Mouse (Mus musculus) embryonic facial prominence, embryonic 14.5 days (tissue): ENCODE results near the gene Fn1. TPM values are rescaled to one million over a fixed set of nuclear protein-coding genes. Genes with fewer than 3 reads are reported as not detected.

Source experiments
- ATAC-seq: fragments of 200-750 bp; cut with Nextera tagmentation; 2 replicates; pipeline ENCODE4 v1.8.0; 2017; ENCODE audit warnings: low read depth, moderate number of reproducible peaks, moderate TSS enrichment
- DNase-seq: peaks from one replicate; pipeline ENCODE4 v3.0.0-alpha.2; 2015; ENCODE audit warnings: low spot score
- H3K27ac ChIP-seq: fragments of 300-500 bp; sonication (generic); replicated peaks from 2 replicates; pipeline ENCODE4 v1.5.1; 2014; ENCODE audit warnings: low read depth, mild to moderate bottlenecking, low read length, moderate library complexity
- H3K27me3 ChIP-seq: fragments of 300-500 bp; sonication (generic); replicated peaks from 2 replicates; pipeline ENCODE4 v1.6.1; 2014; ENCODE audit warnings: low read length; ENCODE audit not compliant: control insufficient read depth, insufficient read depth
- H3K36me3 ChIP-seq: fragments of 300-500 bp; sonication (generic); 2 replicates; pipeline ENCODE4 v1.6.1; 2014; ENCODE audit warnings: low read length, mixed read lengths; ENCODE audit not compliant: control insufficient read depth, insufficient read depth
- H3K4me1 ChIP-seq: fragments of 300-500 bp; sonication (generic); 2 replicates; pipeline ENCODE4 v1.6.1; 2014; ENCODE audit warnings: antibody characterized with exemption, low read length; ENCODE audit not compliant: control insufficient read depth, insufficient read depth
- H3K4me2 ChIP-seq: fragments of 300-500 bp; sonication (generic); 2 replicates; pipeline ENCODE4 v1.6.1; 2014; ENCODE audit warnings: low read depth, mild to moderate bottlenecking, low read length, moderate library complexity, mixed read lengths
- H3K4me3 ChIP-seq: fragments of 300-500 bp; sonication (generic); 2 replicates; pipeline ENCODE4 v1.5.1; 2014; ENCODE audit warnings: low read depth, mild to moderate bottlenecking, low read length
- H3K9ac ChIP-seq: fragments of 300-500 bp; sonication (generic); 2 replicates; pipeline ENCODE4 v1.6.1; 2014; ENCODE audit warnings: low read depth, mild to moderate bottlenecking, low read length, moderate library complexity, mixed read lengths
- H3K9me3 ChIP-seq: fragments of 300-500 bp; sonication (generic); 2 replicates; pipeline ENCODE4 v1.6.1; 2016; ENCODE audit warnings: low read length; ENCODE audit not compliant: control insufficient read depth
- WGBS: fragments of 180-500 bp; shearing (Covaris S2); extraction: QIAGEN DNeasy Blood & Tissue Kit; methylation state at CpG from one replicate; pipeline ENCODE4 v1.1.7; 2014; 5-methylcytosine and 5-hydroxymethylcytosine counted together
- polyA plus RNA-seq: library from polyadenylated mRNA; unstranded; fragments of >200 nt; fragmentation: Nextera tagmentation; extraction: Ambion mirVana; gene quantifications from 2 replicates; pipeline ENCODE4 v1.2.1, GENCODE M21; 2014

The Fn1 gene
- polyA plus RNA-seq, 1 experiment from 2014 or later, result 277 TPM

DNA sequence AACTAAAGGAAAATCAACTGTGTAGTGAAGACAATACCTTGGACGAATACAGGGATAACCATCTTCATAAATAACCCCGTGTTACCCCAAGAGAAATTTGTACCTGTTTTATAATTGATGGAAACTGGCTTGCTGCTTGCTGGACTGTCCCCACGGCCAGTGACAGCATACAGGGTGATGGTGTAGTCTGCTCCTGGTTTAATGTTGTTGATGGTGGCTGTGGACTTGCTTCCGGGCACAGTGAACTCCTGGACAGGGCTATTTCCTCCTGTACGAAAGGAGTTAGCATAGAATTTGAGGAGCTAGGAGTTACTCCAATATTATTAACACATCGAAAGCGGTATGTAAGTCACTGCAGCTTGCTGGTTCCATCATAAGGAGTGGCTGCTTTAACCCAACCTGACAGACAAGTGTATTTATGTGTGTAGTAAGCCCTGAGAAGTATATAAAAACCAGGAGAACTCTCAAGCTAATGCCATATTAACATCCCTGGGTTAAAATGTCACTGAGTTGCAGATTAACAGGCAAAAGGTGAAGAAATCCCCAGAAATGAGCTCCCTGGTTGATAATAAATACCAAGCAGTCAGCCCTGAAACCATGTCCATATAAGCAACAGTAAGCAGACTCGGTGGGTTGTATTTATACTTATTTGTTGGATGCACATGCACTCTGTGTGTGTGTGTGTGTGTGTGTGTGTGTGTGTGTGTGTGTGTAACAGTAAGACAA, 46.2 kb downstream of the Fn1 start:
- no peak for DNase-seq
- Histone ChIP-seq H3K9me3 (no peaks in the 10 kb centered on the region), H3K4me2 (no peak overlapping the region), H3K9ac (no peak overlapping the region), H3K4me3 (no peak overlapping the region), H3K36me3 (peaks cover 96% of the 10 kb centered on the region), H3K27me3 (no peaks in the 10 kb centered on the region), H3K27ac (no peak overlapping the region), H3K4me1 (no peaks in the 10 kb centered on the region)
- no peak for ATAC-seq
- 94% methylated on average over 8 of the region's 8 CpGs for WGBS

DNA sequence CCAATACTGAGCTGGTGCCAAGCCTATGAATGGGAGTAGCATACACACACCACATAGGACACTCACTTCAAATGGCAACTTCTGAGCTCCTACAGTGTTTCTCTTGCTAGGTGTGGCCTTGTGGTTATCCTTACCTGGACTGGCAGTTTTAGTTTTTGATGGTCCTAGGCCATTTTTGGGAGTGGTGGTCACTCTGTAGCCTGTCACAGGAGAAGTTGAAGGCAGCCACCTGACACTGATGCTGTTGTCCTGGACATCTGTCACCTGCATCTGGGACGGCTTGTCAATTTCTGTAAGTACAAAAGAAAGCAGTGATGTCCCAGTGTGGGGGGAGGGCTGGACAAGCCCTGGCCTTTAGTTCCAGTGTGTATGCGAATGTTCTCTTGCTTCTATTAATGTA, 47.2 kb downstream of the Fn1 start:
- Histone ChIP-seq H3K4me2 (no peak overlapping the region), H3K36me3 (peaks cover 96% of the 10 kb centered on the region), H3K9me3 (no peaks in the 10 kb centered on the region), H3K27ac (no peak overlapping the region), H3K4me1 (no peaks in the 10 kb centered on the region), H3K9ac (no peak overlapping the region), H3K27me3 (no peaks in the 10 kb centered on the region), H3K4me3 (no peak overlapping the region)
- ATAC-seq (no peak), DNase-seq (no peak)
- WGBS, result 86% methylated on average over 2 of the region's 2 CpGs

DNA sequence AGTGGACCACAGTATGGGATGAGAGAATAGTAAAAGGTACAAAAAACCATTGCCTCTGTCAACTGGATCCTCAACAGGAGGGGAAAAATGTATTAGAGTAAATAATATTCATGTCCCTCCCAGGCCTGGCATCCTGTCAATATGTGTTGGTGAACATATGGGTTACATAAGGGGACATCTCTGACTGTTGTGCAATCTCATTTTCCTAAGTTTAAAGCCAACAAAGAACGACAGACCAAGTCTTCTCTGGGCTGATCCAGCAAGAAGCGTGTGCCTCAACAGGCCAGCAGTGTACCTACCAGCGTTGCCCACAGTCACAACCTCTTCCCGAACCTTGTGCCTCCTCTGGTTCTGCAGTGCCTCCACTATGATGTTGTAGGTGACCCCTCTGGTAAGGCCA, 57.6 kb downstream of the Fn1 start:
- Histone ChIP-seq H3K4me2 (no peak overlapping the region), H3K9ac (no peak overlapping the region), H3K4me3 (no peak overlapping the region), H3K27me3 (no peaks in the 10 kb centered on the region), H3K27ac (no peak overlapping the region), H3K36me3 (peaks cover 95% of the 10 kb centered on the region), H3K4me1 (no peaks in the 10 kb centered on the region), H3K9me3 (no peaks in the 10 kb centered on the region)
- no peak for DNase-seq
- WGBS, result 95% methylated on average over 4 of the region's 4 CpGs
- ATAC-seq, result no peak

DNA sequence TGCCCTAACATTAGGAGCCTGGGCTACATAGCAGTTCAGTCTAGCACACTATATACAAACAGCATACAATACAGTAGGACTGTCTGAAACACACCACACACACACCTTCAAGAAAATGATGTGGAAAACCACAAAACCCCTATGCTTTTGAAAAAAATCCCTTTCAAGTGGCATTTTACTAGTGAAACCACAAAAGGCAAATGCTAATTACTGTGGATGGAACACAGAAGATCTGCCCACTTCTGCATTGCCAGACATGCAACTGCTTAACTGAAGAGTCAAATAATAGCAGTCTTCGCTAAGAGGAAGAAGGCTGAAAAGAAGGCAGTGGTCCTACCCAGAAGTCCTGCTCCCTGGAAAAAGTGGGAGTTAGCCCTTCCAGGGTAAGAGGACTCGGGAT, 58.7 kb downstream of the Fn1 start:
- Histone ChIP-seq H3K4me3 (no peak overlapping the region), H3K9me3 (no peaks in the 10 kb centered on the region), H3K27ac (no peak overlapping the region), H3K4me2 (no peak overlapping the region), H3K9ac (no peak overlapping the region), H3K27me3 (no peaks in the 10 kb centered on the region), H3K4me1 (no peaks in the 10 kb centered on the region), H3K36me3 (peaks cover 96% of the 10 kb centered on the region)
- ATAC-seq (no peak), DNase-seq (no peak)
- WGBS, result 78% methylated on average over 2 of the region's 2 CpGs

DNA sequence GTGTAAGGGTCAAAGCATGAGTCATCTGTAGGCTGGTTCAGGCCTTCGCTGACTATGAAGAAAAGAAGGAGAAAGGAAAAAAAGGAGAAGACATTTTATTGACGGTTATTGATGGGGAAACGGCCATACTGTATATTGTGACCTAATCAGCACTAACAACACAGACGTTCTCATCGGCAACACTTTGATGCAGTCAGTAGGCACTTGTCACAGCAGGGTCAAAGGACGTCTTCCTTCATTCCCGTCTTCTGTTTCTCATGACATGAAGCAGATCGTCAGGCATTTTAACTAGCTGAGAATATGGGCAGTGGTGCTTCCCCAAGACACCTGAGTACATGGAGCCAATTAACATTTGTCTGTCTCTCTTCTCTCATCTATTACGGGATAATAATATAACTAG, 59.8 kb downstream of the Fn1 start:
- Histone ChIP-seq H3K9ac (no peak overlapping the region), H3K27ac (no peak overlapping the region), H3K4me1 (no peaks in the 10 kb centered on the region), H3K4me3 (no peak overlapping the region), H3K27me3 (no peaks in the 10 kb centered on the region), H3K36me3 (peaks cover 96% of the 10 kb centered on the region), H3K4me2 (no peak overlapping the region), H3K9me3 (no peaks in the 10 kb centered on the region)
- no peak for DNase-seq
- WGBS, result 90% methylated on average over 9 of the region's 9 CpGs
- no peak for ATAC-seq

DNA sequence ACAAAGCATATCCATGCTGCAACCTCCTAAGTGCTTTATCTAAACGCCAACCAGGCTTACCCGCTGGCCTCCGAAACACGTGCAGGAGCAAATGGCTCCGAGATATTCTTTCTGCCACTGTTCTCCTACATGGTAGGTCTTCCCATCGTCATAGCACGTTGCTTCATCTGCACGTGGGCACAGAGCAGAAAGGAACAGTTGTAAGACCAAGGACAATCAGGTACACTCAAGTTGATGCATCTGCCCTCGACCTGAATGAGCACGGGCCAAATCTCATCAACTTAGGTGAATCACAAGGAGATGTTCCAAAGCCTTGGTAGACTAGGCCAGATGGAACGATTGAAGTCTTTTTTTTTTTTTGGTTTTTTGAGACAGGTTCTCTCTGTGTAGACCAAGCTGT, 63.0 kb downstream of the Fn1 start:
- no peaks in the 10 kb centered on the region for H3K9me3 ChIP-seq
- H3K4me1 ChIP-seq, result no peaks in the 10 kb centered on the region
- H3K27me3 ChIP-seq, result no peaks in the 10 kb centered on the region
- ATAC-seq, result no peak
- peaks cover 96% of the 10 kb centered on the region for H3K36me3 ChIP-seq
- WGBS, result 97% methylated on average over 11 of the region's 11 CpGs
- H3K4me2 ChIP-seq, result no peak overlapping the region
- no peak overlapping the region for H3K27ac ChIP-seq
- no peak for DNase-seq
- H3K4me3 ChIP-seq, result no peak overlapping the region
- H3K9ac ChIP-seq, result no peak overlapping the region

DNA sequence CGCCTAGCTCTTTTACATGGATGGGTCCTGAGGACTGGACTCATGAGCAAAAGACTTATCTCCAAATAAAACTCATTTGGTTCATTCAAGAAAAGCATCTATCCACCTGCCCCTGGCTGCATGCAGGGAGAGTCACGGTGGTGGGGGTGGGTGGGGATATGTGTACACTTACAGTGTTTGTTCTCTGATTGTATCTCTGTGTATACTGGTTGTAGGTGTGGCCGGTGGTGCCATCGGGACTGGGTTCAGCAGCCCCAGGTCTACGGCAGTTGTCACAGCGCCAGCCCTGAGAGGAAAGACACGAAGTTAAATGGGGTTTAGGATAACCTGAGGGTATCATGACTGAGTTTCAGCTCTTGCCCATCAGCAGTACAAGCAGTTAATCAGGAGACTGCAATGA, 66.3 kb downstream of the Fn1 start:
- DNase-seq, result no peak
- H3K4me2 ChIP-seq, result no peak overlapping the region
- H3K27ac ChIP-seq, result no peak overlapping the region
- WGBS, result 92% methylated on average over 7 of the region's 7 CpGs
- H3K4me3 ChIP-seq, result no peak overlapping the region
- H3K36me3 ChIP-seq, result peaks cover 77% of the 10 kb centered on the region
- H3K4me1 ChIP-seq, result no peaks in the 10 kb centered on the region
- no peak overlapping the region for H3K9ac ChIP-seq
- H3K27me3 ChIP-seq, result no peaks in the 10 kb centered on the region
- no peak for ATAC-seq
- no peaks in the 10 kb centered on the region for H3K9me3 ChIP-seq

DNA sequence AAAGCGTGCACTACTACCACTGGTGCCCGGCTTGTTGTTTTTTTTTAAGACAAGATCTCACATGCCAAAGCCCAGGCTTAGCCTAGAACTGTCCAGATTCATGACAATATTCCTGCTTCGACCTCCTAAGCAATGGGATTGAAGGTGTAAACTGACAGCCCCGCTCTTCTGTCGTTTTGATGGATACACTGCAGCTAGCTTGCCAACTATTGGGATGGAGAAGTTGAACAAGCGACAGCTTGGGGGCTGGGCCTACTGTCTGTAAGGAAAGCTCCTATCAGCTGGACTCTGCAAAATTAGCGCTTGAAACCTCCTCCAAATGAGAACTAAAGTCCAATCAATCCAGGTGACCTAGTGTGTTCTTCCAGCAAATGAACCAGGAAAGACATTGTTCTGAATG, 69.1 kb downstream of the Fn1 start:
- Histone ChIP-seq H3K9ac (no peak overlapping the region), H3K27ac (no peak overlapping the region), H3K4me2 (no peak overlapping the region), H3K9me3 (no peaks in the 10 kb centered on the region), H3K4me3 (no peak overlapping the region), H3K4me1 (no peaks in the 10 kb centered on the region), H3K27me3 (no peaks in the 10 kb centered on the region), H3K36me3 (peaks cover 67% of the 10 kb centered on the region)
- DNase-seq, result no peak
- no peak for ATAC-seq
- 92% methylated on average over 7 of the region's 7 CpGs for WGBS

DNA sequence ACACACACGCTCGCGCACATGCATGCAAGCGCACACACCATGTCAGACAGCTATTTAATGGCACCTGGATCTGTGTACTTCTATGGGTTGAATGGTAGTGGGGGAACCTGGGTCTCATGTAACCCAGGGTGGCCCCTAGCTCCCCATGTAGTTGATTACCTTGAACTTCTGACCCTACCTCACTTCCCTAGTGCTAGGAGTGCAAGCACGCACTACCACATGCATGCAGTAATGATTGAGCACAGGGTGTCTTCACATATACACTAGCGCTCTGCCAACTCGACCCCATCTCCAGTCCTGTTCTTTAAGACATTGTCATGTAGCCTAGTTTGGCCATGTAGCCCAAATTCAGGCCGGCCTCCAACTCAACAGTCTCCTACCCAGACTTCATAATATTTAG, 69.7 kb downstream of the Fn1 start:
- no peaks in the 10 kb centered on the region for H3K4me1 ChIP-seq
- H3K9me3 ChIP-seq, result no peaks in the 10 kb centered on the region
- ATAC-seq (no peak), DNase-seq (no peak)
- H3K9ac ChIP-seq, result no peak overlapping the region
- no peaks in the 10 kb centered on the region for H3K27me3 ChIP-seq
- no peak overlapping the region for H3K4me3 ChIP-seq
- H3K4me2 ChIP-seq, result no peak overlapping the region
- 96% methylated on average over 8 of the region's 8 CpGs for whole genome bisulfite sequencing
- H3K27ac ChIP-seq, result no peak overlapping the region
- H3K36me3 ChIP-seq, result peaks cover 67% of the 10 kb centered on the region
